Mouse (Mus musculus) thymus, adult 2 months (tissue): ENCODE results near the gene Sema4d. TPM values are rescaled to one million over a fixed set of nuclear protein-coding genes. Genes with fewer than 3 reads are reported as not detected.

ENCODE experiments used
- DNase-seq: peaks from one replicate; pipeline ENCODE4 v3.0.0; 2021
- H3K27ac ChIP-seq: fragments of 200-500 bp; 2 replicates; pipeline ENCODE4 v1.5.1; 2012; ENCODE audit warnings: low read length, control low read depth; ENCODE audit not compliant: control insufficient read depth, insufficient read depth
- H3K27me3 ChIP-seq: fragments of 200-500 bp; 2 replicates; pipeline ENCODE4 v1.6.1; 2012; ENCODE audit warnings: mild to moderate bottlenecking, low read length, moderate library complexity, mixed read lengths; ENCODE audit not compliant: control insufficient read depth, insufficient read depth
- H3K36me3 ChIP-seq: fragments of 200-500 bp; 2 replicates; pipeline ENCODE4 v1.6.1; 2012; ENCODE audit warnings: mild to moderate bottlenecking, low read length, moderate library complexity; ENCODE audit not compliant: control insufficient read depth, insufficient read depth
- H3K4me1 ChIP-seq: fragments of 200-500 bp; replicated peaks from 2 replicates; pipeline ENCODE4 v1.6.1; 2012; ENCODE audit warnings: low read length; ENCODE audit not compliant: control insufficient read depth, insufficient read depth
- H3K4me3 ChIP-seq: fragments of 200-500 bp; 2 replicates; pipeline ENCODE4 v1.5.1; 2012; ENCODE audit warnings: mild to moderate bottlenecking, low read length, control low read depth, moderate library complexity; ENCODE audit not compliant: control insufficient read depth, insufficient read depth
- CTCF ChIP-seq: fragments of 200-500 bp; IDR thresholded peaks from 2 replicates; pipeline ENCODE4 v1.5.1; 2012; ENCODE audit warnings: mild to moderate bottlenecking, control low read depth, low read length, moderate library complexity, borderline replicate concordance; ENCODE audit not compliant: control insufficient read depth, poor library complexity, insufficient read depth; ENCODE audit errors: extremely low read depth
- POLR2A ChIP-seq: fragments of 200-500 bp; IDR thresholded peaks from 2 replicates; pipeline ENCODE4 v1.6.1; 2012; ENCODE audit warnings: mild to moderate bottlenecking, low read length, control low read depth, moderate library complexity; ENCODE audit not compliant: control insufficient read depth, poor library complexity, insufficient read depth; ENCODE audit errors: extremely low read depth
- WGBS: fragments of 180-500 bp; shearing (Covaris S2); methylation state at CpG from one replicate; pipeline ENCODE4 v1.1.7; 2018; 5-methylcytosine and 5-hydroxymethylcytosine counted together
- polyA plus RNA-seq: library from polyadenylated mRNA; depleted of rRNA; stranded (reverse); fragments of >200 nt; gene quantifications from 2 replicates; pipeline ENCODE4 v1.2.3, GENCODE M21; 2012

The Sema4d gene
- polyA plus RNA-seq, 1 experiment = 156 TPM

DNA sequence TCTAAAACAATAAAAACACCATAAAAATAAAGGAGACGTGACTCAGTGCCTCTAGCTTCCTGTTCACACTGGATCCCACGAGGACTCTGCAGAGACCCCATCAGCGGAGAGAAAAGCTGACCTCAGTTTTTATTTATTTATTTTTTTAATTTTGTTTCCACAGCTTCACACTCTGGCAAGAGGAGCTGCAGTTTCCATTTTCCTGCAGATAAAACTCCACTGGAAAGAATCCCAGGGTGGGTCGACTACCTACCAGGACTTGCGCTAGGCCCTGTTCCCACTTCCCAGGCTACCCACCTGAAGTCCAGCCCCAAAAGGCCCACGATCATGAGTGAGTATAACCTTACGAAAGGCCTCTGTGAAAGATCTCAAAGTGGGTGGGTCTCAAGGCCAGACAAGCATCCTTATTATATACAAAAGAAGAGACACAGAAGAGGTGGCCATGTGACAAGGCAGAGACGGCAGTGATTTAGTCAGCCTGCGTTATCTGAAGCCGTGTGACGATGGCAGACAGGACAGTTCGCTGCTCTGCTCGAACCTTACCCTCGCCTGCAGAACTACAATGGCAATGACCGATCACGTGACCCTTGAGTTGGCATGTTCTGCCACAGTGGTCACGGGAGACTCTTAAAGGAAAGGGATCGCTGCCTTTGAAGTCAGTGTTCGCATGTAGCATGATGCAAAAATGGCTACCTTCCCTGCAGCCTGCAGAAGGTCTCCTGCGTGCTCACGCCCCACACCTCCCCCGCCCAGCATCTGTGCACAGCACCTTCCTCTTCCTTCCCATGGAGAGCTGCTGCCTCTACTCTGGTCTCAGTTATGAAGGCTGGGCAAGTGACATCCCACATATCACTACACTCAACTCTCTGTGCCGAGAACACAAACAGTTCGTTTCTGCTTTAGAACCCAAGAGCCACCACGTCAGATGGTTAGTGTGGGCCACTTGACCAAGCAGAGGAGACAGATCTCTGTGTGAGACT is 14.3 kb downstream of the Sema4d start:
- Histone ChIP-seq H3K27me3 (no peaks in the 10 kb centered on the region), H3K4me1 (peaks cover 73% of the 10 kb centered on the region), H3K27ac (no peak overlapping the region), H3K4me3 (no peak overlapping the region), H3K36me3 (peaks cover 8% of the 10 kb centered on the region)
- 78% methylated on average over 25 of the region's 25 CpGs for WGBS
- no peak for TF ChIP-seq POLR2A
- TF ChIP-seq CTCF = no peak
- DNase-seq = no peak

DNA sequence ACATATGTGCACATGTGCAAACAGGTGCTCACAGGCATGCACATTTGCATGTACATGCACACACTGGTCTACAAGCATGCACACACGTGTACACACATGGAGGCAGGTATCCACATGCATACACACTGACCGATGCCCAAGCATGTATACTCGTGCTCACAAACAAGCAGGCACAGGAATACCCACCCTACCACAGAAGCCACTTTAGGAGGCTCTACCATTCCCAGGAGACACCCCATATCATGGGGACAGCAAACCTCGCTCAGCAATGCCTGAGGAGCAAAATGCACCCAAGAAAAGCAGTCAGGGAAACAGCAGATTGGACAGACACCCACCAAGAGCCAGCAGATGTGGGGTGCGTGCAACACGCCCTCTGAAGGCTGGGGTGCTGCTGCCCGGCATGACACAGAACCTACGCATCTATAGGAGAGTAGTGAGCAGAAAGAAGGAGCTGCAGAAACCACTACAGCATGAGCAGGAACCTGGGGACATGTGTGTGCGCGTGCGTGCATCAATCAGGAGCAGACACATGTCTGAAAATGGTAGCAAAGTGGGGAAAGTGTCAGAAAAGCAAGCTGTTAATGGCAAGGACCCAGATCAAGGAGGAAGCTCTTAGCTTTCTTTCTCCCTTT is 15.1 kb downstream of the Sema4d start:
- Histone ChIP-seq H3K36me3 (peaks cover 8% of the 10 kb centered on the region), H3K4me3 (no peak overlapping the region), H3K27ac (no peak overlapping the region), H3K4me1 (peaks cover 66% of the 10 kb centered on the region), H3K27me3 (no peaks in the 10 kb centered on the region)
- no peak for DNase-seq
- 92% methylated on average over 11 of the region's 11 CpGs for WGBS
- TF ChIP-seq POLR2A (no peak), CTCF (no peak)

DNA sequence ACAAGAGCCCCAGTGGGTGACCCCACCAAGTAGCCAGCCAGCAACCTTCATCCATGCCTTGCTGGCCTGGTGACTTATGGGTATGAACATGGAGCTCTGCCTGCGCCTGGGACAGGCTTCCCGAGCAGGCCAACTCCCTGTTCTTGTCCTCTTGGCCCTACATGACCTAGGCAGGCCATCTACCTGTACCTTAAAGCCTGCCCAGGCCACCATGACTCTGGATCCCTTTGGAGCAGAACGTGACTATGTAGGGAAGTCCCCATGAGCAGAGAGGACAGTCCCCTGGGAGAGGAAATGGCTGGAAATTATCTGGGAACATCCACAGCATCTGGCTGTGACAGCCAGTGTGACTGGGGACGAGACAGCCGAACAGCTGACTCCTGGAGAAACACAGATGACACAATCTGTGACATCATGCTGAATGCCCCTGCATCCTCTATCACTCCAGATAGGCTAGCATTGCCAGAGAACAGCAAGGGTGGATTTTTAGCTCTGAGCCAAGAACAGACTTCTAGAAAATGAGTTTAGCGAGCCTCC is 15.7 kb downstream of the Sema4d start:
- no peak overlapping the region for H3K4me3 ChIP-seq
- no peak for TF ChIP-seq POLR2A
- TF ChIP-seq CTCF = no peak
- DNase-seq = no peak
- H3K27ac ChIP-seq = no peak overlapping the region
- 96% methylated on average over 6 of the region's 6 CpGs for WGBS
- H3K4me1 ChIP-seq = peaks cover 66% of the 10 kb centered on the region
- H3K36me3 ChIP-seq = peaks cover 8% of the 10 kb centered on the region
- H3K27me3 ChIP-seq = no peaks in the 10 kb centered on the region

DNA sequence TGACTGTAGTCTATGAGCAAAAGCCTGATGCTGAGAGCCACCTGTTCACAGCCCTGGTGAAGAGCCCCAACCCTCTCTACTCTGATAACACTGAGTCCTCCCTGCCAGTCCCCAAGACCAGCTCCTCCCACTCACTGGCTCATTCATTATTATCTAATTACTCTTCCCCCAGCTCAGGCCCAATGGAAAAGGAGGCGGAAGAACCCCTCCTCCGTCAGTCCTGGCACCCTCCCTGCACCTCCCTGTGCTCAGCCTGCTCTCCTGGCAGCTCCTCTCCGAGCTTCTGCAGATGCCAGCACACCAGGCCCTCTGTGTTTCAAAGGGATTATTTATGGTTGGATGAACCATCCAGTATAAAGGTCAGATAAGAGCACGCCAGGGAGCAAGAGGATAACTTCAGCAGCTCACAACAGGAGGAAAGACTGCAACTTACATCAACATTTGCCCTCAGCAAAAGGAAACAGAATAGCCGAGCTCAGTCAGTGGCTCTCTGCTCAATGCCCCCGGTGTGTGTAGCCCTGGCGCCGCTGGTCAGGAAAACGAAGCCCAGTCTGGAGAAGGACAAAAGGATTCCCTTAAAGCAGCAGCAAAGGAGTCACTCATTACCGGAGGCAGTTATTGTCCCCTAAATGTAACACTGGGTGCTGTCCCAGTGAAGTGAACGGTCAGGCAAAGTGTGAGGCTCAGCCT is 16.4 kb downstream of the Sema4d start:
- TF ChIP-seq CTCF (no peak), POLR2A (no peak)
- peak overlapping the region; percentile 5; the same call in 1 of the 2 replicates for H3K27ac ChIP-seq
- H3K27me3 ChIP-seq = no peaks in the 10 kb centered on the region
- peaks cover 8% of the 10 kb centered on the region for H3K36me3 ChIP-seq
- no peak overlapping the region for H3K4me3 ChIP-seq
- WGBS = 91% methylated on average over 11 of the region's 11 CpGs
- peaks cover 62% of the 10 kb centered on the region for H3K4me1 ChIP-seq
- DNase-seq = no peak

DNA sequence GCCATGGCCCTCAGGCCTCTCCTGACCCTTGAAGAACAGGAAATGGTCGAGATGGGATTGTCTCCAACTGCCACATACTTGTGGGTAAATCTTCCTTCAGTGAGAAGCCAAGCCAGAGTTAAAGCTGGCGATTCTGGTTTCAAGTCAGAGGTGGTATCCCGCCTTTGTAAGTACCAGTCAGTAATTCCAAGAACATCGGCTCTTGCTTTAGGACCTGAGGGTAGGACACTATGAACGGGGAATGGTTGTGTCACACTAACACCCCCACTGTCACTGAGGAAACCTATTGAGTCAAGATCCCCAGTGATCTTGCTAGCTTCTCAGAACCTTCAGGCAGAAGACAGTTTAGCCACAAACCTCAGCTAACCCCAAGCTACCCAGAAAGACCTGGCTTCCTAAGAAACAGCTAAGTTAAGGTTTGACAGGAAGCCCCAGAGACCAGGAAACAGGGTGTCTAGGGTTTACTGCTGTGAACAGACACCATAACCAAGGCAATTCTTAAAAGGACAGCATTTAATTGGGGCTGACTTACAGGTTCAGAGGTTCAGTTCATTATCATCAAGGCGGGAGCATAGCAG is 17.3 kb downstream of the Sema4d start:
- Histone ChIP-seq H3K4me1 (peaks cover 53% of the 10 kb centered on the region), H3K27me3 (no peaks in the 10 kb centered on the region), H3K27ac (peak overlapping the region; percentile 49), H3K4me3 (no peak overlapping the region), H3K36me3 (peaks cover 8% of the 10 kb centered on the region)
- 9% methylated on average over 6 of the region's 6 CpGs for WGBS
- TF ChIP-seq POLR2A (no peak), CTCF (no peak)
- DNase-seq = no peak
